Comparison of ENCODE assay signal across 20 mouse cellular contexts in the genomic region with DNA sequence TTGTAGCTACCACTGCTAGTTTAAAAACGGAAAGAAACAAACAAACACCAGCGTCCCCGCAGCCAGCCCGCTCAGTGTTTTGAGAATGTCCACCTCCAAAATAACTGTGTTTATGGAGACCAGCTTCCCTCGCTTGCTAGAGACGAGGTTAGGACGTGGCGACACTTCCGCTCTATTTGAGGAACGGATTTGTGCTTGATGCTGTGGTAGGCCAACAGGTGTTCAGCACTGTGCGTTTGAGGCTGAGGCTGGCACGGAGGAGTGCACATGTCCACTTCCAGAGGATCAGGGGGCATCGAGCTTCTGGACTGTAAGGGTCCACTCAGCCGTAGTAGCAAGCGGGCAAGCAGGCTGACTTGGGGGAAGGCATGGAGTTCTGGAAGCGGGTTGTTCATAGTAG. TPM values are rescaled to one million over a fixed set of nuclear protein-coding genes. Genes with fewer than 3 reads are reported as not detected.
DNase-seq lines count a peak whose midpoint lies in the region; TF ChIP-seq lines count a peak whose summit lies in the region.
"Had no signal": no experiment of that assay in that cellular context is flagged by ENCODE, and none has a peak within 500 bp of the region (broad histone marks: within the 10 kb centered on the region; RNA-seq: fewer than 3 reads in every experiment).

No protein-coding gene starts in this region.

- no peak for DNase-seq in kidney, adult 2 months
- no peak for DNase-seq in kidney, postnatal 25 days
- DNase-seq in limb, embryonic 10.5 days (ENCODE audit: low spot score) = no peak
- no peak for DNase-seq in cerebellum, postnatal 25 days
- DNase-seq in Muller cell, postnatal 12 days (ENCODE audit: inconsistent ontology term) = no peak
- DNase-seq in adrenal gland, postnatal 10 days = no peak
- DNase-seq: adrenal gland, adult 8-10 months; adrenal gland, postnatal 25 days; cerebellum, adult 11 months; cerebellum, adult 18-20 months; cerebellum, adult 8-10 months; cerebellum, adult 9-11 months; cerebellum, postnatal 14 days; forebrain, postnatal 0 days had no signal

- H3K27me3 ChIP-seq in kidney, adult 2 months (replicated peaks; ENCODE audit: control insufficient read depth, insufficient read depth, low read length) = no peaks in the 10 kb centered on the region
- H3K27me3 ChIP-seq in limb, embryonic 10.5 days (ENCODE audit: low read depth, poor library complexity, severe bottlenecking) = no peaks in the 10 kb centered on the region
- H3K27me3 ChIP-seq in myocyte (ENCODE audit: control insufficient read depth, insufficient read depth, insufficient read length) = no peaks in the 10 kb centered on the region
- H3K27me3 ChIP-seq: embryonic facial prominence, embryonic 12.5 days; forebrain, embryonic 13.5 days; forebrain, embryonic 15.5 days; Patski had no signal

- no peaks in the 10 kb centered on the region for H3K9me3 ChIP-seq in limb, embryonic 10.5 days (replicated peaks)
- H3K9me3 ChIP-seq: embryonic facial prominence, embryonic 10.5 days; embryonic facial prominence, embryonic 12.5 days; forebrain, embryonic 13.5 days; forebrain, embryonic 15.5 days had no signal

- H3K4me3 ChIP-seq in kidney, adult 2 months (ENCODE audit: insufficient read depth, low read depth, low read length) = no peak overlapping the region
- no peak overlapping the region for H3K4me3 ChIP-seq in limb, embryonic 10.5 days
- H3K4me3 ChIP-seq in myocyte = no peak overlapping the region
- H3K4me3 ChIP-seq: embryonic facial prominence, embryonic 10.5 days; embryonic facial prominence, embryonic 12.5 days; forebrain, embryonic 13.5 days; forebrain, embryonic 15.5 days had no signal

- peak overlapping the region; percentile 3; the same call in 1 of the 2 replicates for H3K27ac ChIP-seq in kidney, adult 2 months (ENCODE audit: insufficient read depth, low read depth, low read length)
- 0 out of 2 replicates have a peak overlapping the region, but pooled peaks have one; percentile 3 for H3K27ac ChIP-seq in limb, embryonic 10.5 days
- H3K27ac ChIP-seq: embryonic facial prominence, embryonic 12.5 days; forebrain, embryonic 13.5 days; forebrain, embryonic 15.5 days had no signal

- 79% methylated on average over 16 of the region's 16 CpGs for WGBS in kidney, adult 2 months
- WGBS in limb, embryonic 10.5 days = 91% methylated on average over 16 of the region's 16 CpGs

- no peak for TF ChIP-seq POLR2A in kidney, adult 2 months (IDR thresholded peaks at IDR 0.05; ENCODE audit: low read depth, low read length)
- TF ChIP-seq POLR2A in myocyte (IDR thresholded peaks at IDR 0.05; ENCODE audit: insufficient read length, low read depth) = no peak

- peaks cover 66% of the 10 kb centered on the region for H3K4me1 ChIP-seq in kidney, adult 2 months (ENCODE audit: control insufficient read depth, insufficient read depth, low read length)
- peaks cover 53% of the 10 kb centered on the region for H3K4me1 ChIP-seq in limb, embryonic 10.5 days

- H3K79me2 ChIP-seq in myocyte (ENCODE audit: control insufficient read depth, insufficient read depth) = peaks cover 18% of the 10 kb centered on the region

- TF ChIP-seq CTCF in kidney, adult 2 months (conservative IDR thresholded peaks at IDR 0.05; ENCODE audit: insufficient read depth, insufficient read length, low read depth, low read length) = no peak

- H3K36me3 ChIP-seq in kidney, adult 2 months (ENCODE audit: control insufficient read depth, insufficient read depth, low read length) = no peaks in the 10 kb centered on the region
- H3K36me3 ChIP-seq in limb, embryonic 10.5 days = peaks cover 12% of the 10 kb centered on the region; the same call in 1 of the 2 replicates
- no peaks in the 10 kb centered on the region for H3K36me3 ChIP-seq in myocyte (ENCODE audit: control insufficient read depth, insufficient read depth)
- H3K36me3 ChIP-seq: embryonic facial prominence, embryonic 12.5 days; forebrain, embryonic 15.5 days had no signal

- no peak overlapping the region for H3K4me2 ChIP-seq in myocyte (ENCODE audit: low read depth)
- H3K4me2 ChIP-seq: embryonic facial prominence, embryonic 12.5 days; forebrain, embryonic 13.5 days; forebrain, embryonic 15.5 days had no signal

- H3ac ChIP-seq in myocyte (ENCODE audit: control insufficient read depth, insufficient read length) = no peak overlapping the region

TF ChIP-seq in myocyte, 11 proteins besides CTCF, POLR2A, EP300 and RAD21:
- peak in 1 of 3 experiments; percentile 56 for TF ChIP-seq MYOG (IDR thresholded peaks at IDR 0.05; ENCODE audit: control insufficient read depth in 1 of 3, insufficient read depth in 1 of 3, insufficient read length in 2 of 3, low read depth in 2 of 3)
- TF ChIP-seq MYOD1 (IDR thresholded peaks at IDR 0.05; ENCODE audit: control insufficient read depth in 1 of 3, insufficient read length in 2 of 3, low read depth in 2 of 3) = peak in 2 of 3 experiments; percentile 22 to 83
- no peak for TF ChIP-seq MAX (IDR thresholded peaks at IDR 0.05; ENCODE audit: low read depth)

RNA-seq across cellular contexts. Expression of a gene that starts 58.9 kb away (rescaled TPM):
- 104 and 112 TPM in 2 replicates for polyA plus RNA-seq in kidney, adult 2 months (2012; rRNA removed)
- 7.6 and 8.2 TPM in 2 replicates for polyA plus RNA-seq in limb, embryonic 10.5 days (2016; fragmentation: Nextera tagmentation; extraction: Ambion mirVana)
- polyA plus RNA-seq in myocyte (2012; fragmentation: generic; extraction: Trizol) = 23.6 TPM
- 10 to 100 TPM; 77.7 to 82.3 TPM for total RNA-seq in adrenal gland, postnatal 10 days (2021)
